Mouse (Mus musculus) lung, embryonic 14.5 days (tissue): ENCODE data around the gene Erf. TPM values are rescaled to one million over a fixed set of nuclear protein-coding genes. Genes with fewer than 3 reads are reported as not detected.

Experiments
- ATAC-seq: fragments of 200-750 bp; cut with Nextera tagmentation; 2 replicates; pipeline ENCODE4 v1.8.0; 2017; ENCODE audit warnings: mild to moderate bottlenecking, moderate TSS enrichment, moderate library complexity; ENCODE audit not compliant: insufficient read depth
- DNase-seq: peaks from one replicate; pipeline ENCODE4 v3.0.0-alpha.2; 2015
- H3K27ac ChIP-seq: fragments of 300-500 bp; sonication (generic); 2 replicates; pipeline ENCODE4 v1.5.1; 2014; ENCODE audit warnings: low read depth, mild to moderate bottlenecking, moderate library complexity
- H3K27me3 ChIP-seq: fragments of 300-500 bp; sonication (generic); 2 replicates; pipeline ENCODE4 v1.6.1; 2014; ENCODE audit warnings: low read length, control low read depth; ENCODE audit not compliant: insufficient read depth
- H3K36me3 ChIP-seq: fragments of 300-500 bp; sonication (generic); 2 replicates; pipeline ENCODE4 v1.6.1; 2014; ENCODE audit warnings: control low read depth; ENCODE audit not compliant: insufficient read depth
- H3K4me1 ChIP-seq: fragments of 300-500 bp; sonication (generic); 2 replicates; pipeline ENCODE4 v1.6.1; 2014; ENCODE audit warnings: antibody characterized with exemption, control low read depth; ENCODE audit not compliant: insufficient read depth
- H3K4me2 ChIP-seq: fragments of 300-500 bp; sonication (generic); 2 replicates; pipeline ENCODE4 v1.6.1; 2014; ENCODE audit warnings: mild to moderate bottlenecking
- H3K4me3 ChIP-seq: fragments of 300-500 bp; sonication (generic); 2 replicates; pipeline ENCODE4 v1.5.1; 2014; ENCODE audit warnings: low read depth, low read length
- H3K9ac ChIP-seq: fragments of 300-500 bp; sonication (generic); 2 replicates; pipeline ENCODE4 v1.6.1; 2014
- H3K9me3 ChIP-seq: fragments of 300-500 bp; sonication (generic); 2 replicates; pipeline ENCODE4 v1.6.1; 2016; ENCODE audit warnings: low read depth, low read length, control low read depth
- CTCF ChIP-seq: IDR thresholded peaks from 2 replicates; pipeline ENCODE4 v1.5.1; 2016; ENCODE audit warnings: antibody characterized with exemption, low read depth
- WGBS: fragments of 180-500 bp; shearing (Covaris S2); extraction: QIAGEN DNeasy Blood & Tissue Kit; methylation state at CpG from one replicate; pipeline ENCODE4 v1.1.7; 2014; 5-methylcytosine and 5-hydroxymethylcytosine counted together
- polyA plus RNA-seq: library from polyadenylated mRNA; unstranded; fragments of >200 nt; fragmentation: Nextera tagmentation; extraction: Ambion mirVana; gene quantifications from 2 replicates; pipeline ENCODE4 v1.2.1, GENCODE M21; 2014

Erf gene
- polyA plus RNA-seq, 1 experiment from 2014 or later: 26.6 TPM

DNA sequence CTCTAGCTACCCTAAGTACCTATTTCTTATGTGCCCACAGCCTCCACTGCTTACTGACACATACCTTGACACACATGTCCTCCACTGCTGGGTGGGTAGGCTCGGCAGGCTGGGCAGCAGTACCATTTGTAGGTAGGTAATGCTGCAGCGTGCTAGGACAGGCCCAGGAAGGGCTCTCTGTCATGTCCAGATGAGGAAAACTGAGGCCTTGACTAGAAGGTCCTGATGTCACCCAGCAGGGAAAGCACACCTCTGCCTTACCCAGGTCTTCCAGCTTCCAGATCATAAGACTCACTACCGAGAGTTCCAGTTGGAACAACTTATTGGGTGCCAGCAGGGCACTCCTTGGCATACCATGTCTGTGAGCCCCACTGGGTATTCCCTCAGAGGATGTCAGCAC lies 24.4 kb upstream of the Erf start:
- Histone ChIP-seq H3K4me1 (peaks cover 5% of the 10 kb centered on the region), H3K27ac (no peak overlapping the region), H3K9ac (peak overlapping the region; percentile 9), H3K36me3 (peaks cover 27% of the 10 kb centered on the region; the same call in 1 of the 2 replicates), H3K27me3 (no peaks in the 10 kb centered on the region), H3K4me2 (no peak overlapping the region), H3K4me3 (no peak overlapping the region), H3K9me3 (no peaks in the 10 kb centered on the region)
- no peak for DNase-seq
- no peak for ATAC-seq
- 84% methylated on average over 3 of the region's 3 CpGs for WGBS
- TF ChIP-seq CTCF: no peak

DNA sequence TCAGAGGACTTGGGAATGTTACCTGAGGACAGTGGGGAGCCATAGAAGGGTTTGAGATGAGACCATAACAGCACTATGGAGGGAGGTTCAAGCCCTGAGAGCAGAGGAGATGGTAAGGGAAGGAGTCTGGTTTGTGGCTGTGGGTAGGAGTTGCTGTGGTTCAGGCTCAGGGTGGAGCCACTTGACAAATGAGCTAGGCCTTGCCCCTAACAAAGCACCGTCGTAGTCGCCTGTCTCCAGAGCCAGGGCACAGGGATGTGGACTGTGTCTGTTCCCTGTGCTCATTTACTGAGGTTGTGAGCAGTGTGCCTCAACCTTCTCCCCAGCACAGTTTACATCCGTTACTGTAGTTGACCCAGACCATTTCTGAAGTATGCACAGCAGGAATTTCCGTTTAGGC lies 24.0 kb upstream of the Erf start:
- no peaks in the 10 kb centered on the region for H3K27me3 ChIP-seq
- H3K9ac ChIP-seq: peak overlapping the region; percentile 9
- no peaks in the 10 kb centered on the region for H3K9me3 ChIP-seq
- H3K4me3 ChIP-seq: no peak overlapping the region
- 27% methylated on average over 5 of the region's 5 CpGs for WGBS
- TF ChIP-seq CTCF: no peak
- ATAC-seq (no peak), DNase-seq (no peak)
- no peak overlapping the region for H3K4me2 ChIP-seq
- H3K36me3 ChIP-seq: peaks cover 27% of the 10 kb centered on the region; the same call in 1 of the 2 replicates
- H3K27ac ChIP-seq: no peak overlapping the region
- H3K4me1 ChIP-seq: peaks cover 3% of the 10 kb centered on the region; the same call in 1 of the 2 replicates

DNA sequence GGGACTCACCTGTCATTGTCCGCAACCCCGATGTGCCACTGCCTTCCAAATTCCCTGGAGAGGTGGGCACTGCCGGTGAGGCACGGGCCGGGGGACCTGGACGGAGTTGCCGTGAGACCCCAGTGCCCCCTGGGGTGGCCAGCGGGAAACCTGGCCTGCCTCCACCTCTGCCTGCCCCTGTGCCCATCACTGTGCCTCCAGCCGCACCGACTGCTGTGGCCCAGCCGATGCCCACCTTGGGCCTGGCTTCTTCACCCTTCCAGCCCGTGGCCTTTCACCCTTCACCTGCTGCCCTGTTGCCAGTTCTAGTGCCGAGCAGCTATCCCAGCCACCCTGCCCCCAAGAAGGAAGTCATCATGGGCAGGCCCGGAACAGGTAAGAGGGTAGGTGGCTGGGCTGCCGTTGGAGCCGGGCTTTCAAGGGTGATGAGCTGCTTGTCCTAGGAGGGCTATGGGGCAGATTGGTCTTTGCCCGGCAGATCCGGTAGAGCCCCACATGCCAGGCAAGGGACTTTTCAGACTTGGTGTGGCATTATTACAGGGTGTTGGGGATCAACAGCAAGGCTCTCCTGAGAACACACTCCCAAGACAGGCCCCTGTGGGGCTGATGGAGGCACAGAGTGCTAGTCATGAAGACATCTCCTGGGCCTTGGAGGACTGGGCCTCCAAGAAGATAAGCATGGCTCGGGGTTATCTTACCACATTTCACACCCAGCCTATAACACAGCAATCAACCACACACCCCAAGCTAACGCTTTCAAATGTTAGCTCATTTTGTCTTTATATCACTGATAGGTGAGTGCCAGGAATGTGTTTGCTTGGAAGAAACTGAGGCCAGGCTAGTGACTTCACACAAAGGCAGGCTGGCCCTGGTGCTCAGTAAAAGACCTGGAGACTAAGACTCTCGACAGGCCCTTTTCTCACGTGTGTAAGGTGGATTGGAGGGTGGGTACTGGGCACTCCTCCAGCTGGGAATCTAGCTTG lies 23.0 kb upstream of the Erf start:
- Histone ChIP-seq H3K27ac (peak overlapping the region; percentile 46; the same call in 1 of the 2 replicates), H3K36me3 (peaks cover 27% of the 10 kb centered on the region; the same call in 1 of the 2 replicates), H3K9ac (no peak overlapping the region), H3K4me2 (no peak overlapping the region), H3K9me3 (no peaks in the 10 kb centered on the region), H3K4me3 (no peak overlapping the region), H3K27me3 (no peaks in the 10 kb centered on the region), H3K4me1 (peaks cover 7% of the 10 kb centered on the region; the same call in 1 of the 2 replicates)
- DNase-seq (no peak), ATAC-seq (no peak)
- WGBS: 82% methylated on average over 22 of the region's 22 CpGs
- no peak for TF ChIP-seq CTCF

DNA sequence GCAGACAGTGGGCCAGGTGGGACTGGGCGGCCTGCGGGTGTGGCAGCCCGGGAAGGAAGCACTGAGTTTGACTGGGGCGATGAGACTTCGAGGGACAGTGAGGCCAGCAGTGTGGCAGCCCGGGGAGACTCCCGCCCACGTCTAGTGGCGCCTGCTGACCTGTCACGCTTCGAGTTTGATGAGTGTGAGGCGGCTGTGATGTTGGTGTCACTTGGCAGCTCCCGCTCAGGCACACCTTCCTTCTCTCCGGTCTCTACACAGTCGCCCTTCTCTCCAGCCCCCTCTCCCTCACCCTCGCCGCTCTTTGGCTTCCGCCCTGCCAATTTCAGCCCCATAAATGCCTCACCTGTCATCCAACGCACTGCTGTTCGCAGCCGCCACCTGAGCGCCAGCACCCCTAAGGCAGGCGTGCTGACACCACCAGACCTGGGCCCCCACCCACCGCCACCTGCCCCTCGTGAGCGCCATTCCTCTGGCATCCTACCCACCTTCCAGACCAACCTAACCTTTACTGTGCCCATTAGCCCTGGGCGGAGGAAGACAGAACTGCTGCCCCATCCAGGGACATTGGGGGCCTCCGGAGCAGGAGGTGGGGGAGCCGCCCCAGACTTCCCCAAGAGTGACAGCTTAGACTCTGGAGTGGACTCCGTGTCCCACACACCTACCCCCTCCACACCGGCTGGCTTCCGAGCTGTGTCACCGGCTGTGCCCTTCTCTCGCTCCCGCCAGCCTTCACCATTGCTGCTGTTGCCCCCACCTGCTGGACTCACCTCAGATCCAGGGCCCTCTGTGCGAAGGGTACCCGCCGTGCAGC lies 22.1 kb upstream of the Erf start:
- WGBS: 80% methylated on average over 38 of the region's 38 CpGs
- Histone ChIP-seq H3K36me3 (peaks cover 27% of the 10 kb centered on the region; the same call in 1 of the 2 replicates), H3K9ac (no peak overlapping the region), H3K4me1 (peaks cover 7% of the 10 kb centered on the region; the same call in 1 of the 2 replicates), H3K27ac (no peak overlapping the region), H3K4me2 (no peak overlapping the region), H3K27me3 (no peaks in the 10 kb centered on the region), H3K4me3 (no peak overlapping the region), H3K9me3 (no peaks in the 10 kb centered on the region)
- ATAC-seq: no peak
- DNase-seq: no peak
- TF ChIP-seq CTCF: no peak

GRCm38 (mm10) chr7:25271651-25272444 lies 21.3 kb upstream of the Erf start:
- Histone ChIP-seq H3K9me3 (no peaks in the 10 kb centered on the region), H3K27ac (no peak overlapping the region), H3K27me3 (no peaks in the 10 kb centered on the region), H3K4me1 (peaks cover 9% of the 10 kb centered on the region; the same call in 1 of the 2 replicates), H3K9ac (no peak overlapping the region), H3K4me2 (no peak overlapping the region), H3K36me3 (peaks cover 27% of the 10 kb centered on the region; the same call in 1 of the 2 replicates), H3K4me3 (no peak overlapping the region)
- DNase-seq (no peak), ATAC-seq (no peak)
- no peak for TF ChIP-seq CTCF
- WGBS: 83% methylated on average over 30 of the region's 30 CpGs
